Mouse (Mus musculus) CH12.LX (cell line): ENCODE data around the gene Myo1d. TPM values are rescaled to one million over a fixed set of nuclear protein-coding genes. Genes with fewer than 3 reads are reported as not detected.

Experiments
- DNase-seq: peaks from one replicate; pipeline ENCODE4 v3.0.0-alpha.2; 2013; ENCODE audit errors: extremely low read depth
- H3K27ac ChIP-seq: 2 replicates; pipeline ENCODE4 v1.5.1; 2012; ENCODE audit warnings: low read depth, mild to moderate bottlenecking, control low read depth, moderate library complexity; ENCODE audit not compliant: insufficient read depth
- H3K27me3 ChIP-seq: replicated peaks from 2 replicates; pipeline ENCODE3; 2012; ENCODE audit warnings: inconsistent platforms
- H3K36me3 ChIP-seq, 2 experiments: replicated peaks in 1 of 2; 2 replicates each; pipeline versions ENCODE3 to v1.6.1; 2012; ENCODE audit warnings: inconsistent platforms in 1 of 2, low read length in 1 of 2, mild to moderate bottlenecking in 1 of 2, mixed read lengths in 1 of 2, moderate library complexity in 1 of 2; ENCODE audit not compliant: control insufficient read depth in 1 of 2, insufficient read depth in 1 of 2
- H3K4me1 ChIP-seq, 2 experiments: 2 replicates each; pipeline ENCODE4 v1.6.1; 2012; ENCODE audit warnings: inconsistent platforms in 1 of 2, moderate library complexity in 1 of 2; ENCODE audit not compliant: insufficient read depth in 2 of 2, control insufficient read depth in 1 of 2
- H3K4me2 ChIP-seq: 2 replicates; pipeline ENCODE4 v1.6.1; 2012; ENCODE audit warnings: low read depth, mild to moderate bottlenecking, control low read depth; ENCODE audit not compliant: poor library complexity, insufficient read depth, severe bottlenecking
- H3K4me3 ChIP-seq, 3 experiments: fragments of 150-350 bp in 1 of 3; sonication (generic) in 1 of 3; replicated peaks in 1 of 3; 2 replicates each; pipeline versions ENCODE3 to v1.5.1; 2011 to 2012; ENCODE audit warnings: low read depth in 2 of 3, low read length in 2 of 3, mild to moderate bottlenecking in 2 of 3, moderate library complexity in 2 of 3, control low read depth in 1 of 3, improper control_type of control experiment in 1 of 3, inconsistent platforms in 1 of 3, mixed read lengths in 1 of 3; ENCODE audit not compliant: poor library complexity in 1 of 3
- H3K79me2 ChIP-seq: replicated peaks from 2 replicates; pipeline ENCODE4 v1.6.1; 2012; ENCODE audit warnings: mild to moderate bottlenecking, moderate library complexity; ENCODE audit not compliant: control insufficient read depth, poor library complexity, insufficient read depth, severe bottlenecking; ENCODE audit errors: extremely low read depth
- H3K9ac ChIP-seq: 2 replicates; pipeline ENCODE4 v1.6.1; 2012; ENCODE audit warnings: low read depth, mild to moderate bottlenecking, control low read depth, moderate library complexity; ENCODE audit not compliant: insufficient read depth
- H3K9me3 ChIP-seq: replicated peaks from 2 replicates; pipeline ENCODE3; 2012; ENCODE audit warnings: low read length, inconsistent platforms, mixed read lengths
- BHLHE40 ChIP-seq: IDR thresholded peaks from 2 replicates; pipeline ENCODE4 v1.6.1; 2011; ENCODE audit warnings: mild to moderate bottlenecking, low read depth, low read length, improper control_type of control experiment
- CHD2 ChIP-seq: IDR thresholded peaks from 2 replicates; pipeline ENCODE4 v1.6.1; 2011; ENCODE audit warnings: low read length, improper control_type of control experiment
- E2F4 ChIP-seq: IDR thresholded peaks from 2 replicates; pipeline ENCODE4 v1.6.1; 2011; ENCODE audit warnings: low read depth, low read length, improper control_type of control experiment; ENCODE audit not compliant: insufficient replicate concordance
- ETS1 ChIP-seq: conservative IDR thresholded peaks from 2 replicates; pipeline ENCODE4 v1.6.1; 2012; ENCODE audit warnings: low read depth, mild to moderate bottlenecking, inconsistent platforms, low read length, improper control_type of control experiment, moderate library complexity
- GABPA ChIP-seq: IDR thresholded peaks from 2 replicates; pipeline ENCODE4 v1.6.1; 2012; ENCODE audit warnings: low read depth, low read length, improper control_type of control experiment, inconsistent platforms; ENCODE audit not compliant: insufficient replicate concordance
- HCFC1 ChIP-seq: IDR thresholded peaks from 2 replicates; pipeline ENCODE4 v1.6.1; 2012; ENCODE audit warnings: low read depth, mild to moderate bottlenecking, inconsistent platforms, low read length, improper control_type of control experiment
- IRF4 ChIP-seq: IDR thresholded peaks from 2 replicates; pipeline ENCODE4 v1.6.1; 2014; ENCODE audit warnings: low read depth, mild to moderate bottlenecking, inconsistent platforms, low read length, improper control_type of control experiment
- JUN ChIP-seq: IDR thresholded peaks from 2 replicates; pipeline ENCODE4 v1.6.1; 2011; ENCODE audit warnings: low read depth, mild to moderate bottlenecking, low read length, improper control_type of control experiment, moderate library complexity; ENCODE audit not compliant: insufficient read depth
- KAT2A ChIP-seq: IDR thresholded peaks from 2 replicates; pipeline ENCODE4 v1.6.1; 2012; ENCODE audit warnings: low read length, improper control_type of control experiment, inconsistent platforms; ENCODE audit not compliant: insufficient replicate concordance
- MXI1 ChIP-seq: IDR thresholded peaks from 2 replicates; pipeline ENCODE4 v1.6.1; 2011; ENCODE audit warnings: mild to moderate bottlenecking, low read depth, low read length, improper control_type of control experiment
- POLR2AphosphoS2 ChIP-seq: IDR thresholded peaks from 2 replicates; pipeline ENCODE4 v1.6.1; 2011; ENCODE audit warnings: low read depth, low read length, improper control_type of control experiment
- RCOR1 ChIP-seq: conservative IDR thresholded peaks from 2 replicates; pipeline ENCODE4 v1.6.1; 2012; ENCODE audit warnings: low read depth, mild to moderate bottlenecking, inconsistent platforms, low read length, improper control_type of control experiment
- SIN3A ChIP-seq: IDR thresholded peaks from 2 replicates; pipeline ENCODE4 v1.6.1; 2012; ENCODE audit warnings: low read length, improper control_type of control experiment, inconsistent platforms
- SMC3 ChIP-seq: IDR thresholded peaks from 2 replicates; pipeline ENCODE4 v1.6.1; 2011; ENCODE audit warnings: low read depth, low read length, improper control_type of control experiment
- TBP ChIP-seq: conservative IDR thresholded peaks from 2 replicates; pipeline ENCODE4 v1.6.1; 2011; ENCODE audit warnings: low read depth, low read length, improper control_type of control experiment
- TCF12 ChIP-seq: IDR thresholded peaks from 2 replicates; pipeline ENCODE4 v1.6.1; 2014; ENCODE audit warnings: low read depth, mild to moderate bottlenecking, inconsistent platforms, low read length, improper control_type of control experiment
- UBTF ChIP-seq: IDR thresholded peaks from 2 replicates; pipeline ENCODE4 v1.6.1; 2012; ENCODE audit warnings: low read depth, mild to moderate bottlenecking, inconsistent platforms, low read length, improper control_type of control experiment, moderate library complexity
- USF2 ChIP-seq: conservative IDR thresholded peaks from 2 replicates; pipeline ENCODE4 v1.6.1; 2011; ENCODE audit warnings: low read depth, low read length, improper control_type of control experiment
- ZC3H11A ChIP-seq: IDR thresholded peaks from 2 replicates; pipeline ENCODE4 v1.6.1; 2012; ENCODE audit warnings: low read depth, mild to moderate bottlenecking, inconsistent platforms, low read length, improper control_type of control experiment
- ZNF384 ChIP-seq: IDR thresholded peaks from 2 replicates; pipeline ENCODE4 v1.6.1; 2012; ENCODE audit warnings: low read depth, low read length, improper control_type of control experiment, inconsistent platforms
- dilution Hi-C: fragments of 300-500 bp; cut with MboI; formaldehyde crosslinking; loops from 2 replicates; pipeline ENCODE4 v1.14.3; 2020; ENCODE audit warnings: low sequenced_read_pairs; ENCODE audit not compliant: extremely low pct_unique_long_range_greater_than_20kb, extremely low pct_ligation_motif_present
- in situ Hi-C: fragments of 300-500 bp; cut with MboI; formaldehyde crosslinking; loops from 3 replicates; pipeline ENCODE4 v1.14.3; 2019; ENCODE audit warnings: low sequenced_read_pairs, low pct_ligation_motif_present, low pct_unique_long_range_greater_than_20kb, mixed read lengths
- polyA plus RNA-seq: library from polyadenylated mRNA; unstranded; fragments of >175 nt; gene quantifications from 2 replicates; pipeline ENCODE4 v1.2.1, GENCODE M21; 2012; ENCODE audit warnings: low read depth; ENCODE audit not compliant: insufficient read length
- total RNA-seq, 2 experiments: library from RNA; depleted of rRNA; stranded (reverse); fragments of 300-350 nt in 1 of 2; fragments of >200 nt in 1 of 2; gene quantifications; 2 replicates each; pipeline ENCODE4 v1.2.3; 2012 to 2014

The Myo1d gene
- total and polyA plus RNA-seq, 3 experiments = 2.2 to 5.6 (median 2.9) TPM

- Histone ChIP-seq H3K79me2 (no peaks in the 10 kb centered on the region), H3K9ac (no peak overlapping the region), H3K36me3 (no peaks in the 10 kb centered on the region), H3K9me3 (no peaks in the 10 kb centered on the region), H3K4me2 (no peak overlapping the region), H3K27ac (no peak overlapping the region), H3K4me3 (no peak overlapping the region), H3K4me1 (peaks cover 12 to 23% of the 10 kb centered on the region in 2 experiments), H3K27me3 (no peaks in the 10 kb centered on the region)
- in situ Hi-C loops = no loop called here
- no peak for DNase-seq
- TF ChIP-seq ZNF384 (no peak), IRF4 (no peak), TCF12 (no peak), CHD2 (no peak), ETS1 (no peak), SMC3 (no peak), HCFC1 (no peak), USF2 (no peak), E2F4 (no peak), UBTF (no peak), TBP (no peak), JUN (no peak), POLR2AphosphoS2 (no peak), RCOR1 (no peak), BHLHE40 (no peak)
- dilution Hi-C loops = no loop called here
Measured at GRCm38 (mm10) chr11:80532966-80533365, 246.9 kb downstream of the Myo1d start.

- Histone ChIP-seq H3K9ac (no peak overlapping the region), H3K4me1 (peaks cover 0 to 7% of the 10 kb centered on the region in 2 experiments; a peak in 2 of 4 replicates), H3K27me3 (no peaks in the 10 kb centered on the region), H3K36me3 (no peaks in the 10 kb centered on the region), H3K4me2 (no peak overlapping the region), H3K9me3 (peaks cover 2% of the 10 kb centered on the region), H3K79me2 (no peaks in the 10 kb centered on the region)
- in situ Hi-C loops = no loop called here
- no peak for DNase-seq
- dilution Hi-C loops = no loop called here
- TF ChIP-seq TBP (no peak), SIN3A (no peak), MXI1 (no peak), ZNF384 (no peak), KAT2A (no peak), ZC3H11A (no peak), GABPA (no peak), JUN (no peak)
- TF ChIP-seq, all 38 proteins: peak for 0
- Histone ChIP-seq H3K4me3 (no peak overlapping the region), H3K27ac (no peak overlapping the region)
Measured at GRCm38 (mm10) chr11:80529149-80529548, 250.7 kb downstream of the Myo1d start.
